16 mouse cellular contexts compared by ENCODE assay signal in genomic region chr4:120267136-120267535, GRCm38 (mm10). TPM values are rescaled to one million over a fixed set of nuclear protein-coding genes. Genes with fewer than 3 reads are reported as not detected.
A peak's percentile ranks its signal among the peaks of the same experiment; 100 is the strongest.
DNase-seq lines count a peak whose midpoint lies in the region; ATAC-seq lines count a peak whose summit lies in the region.
"Had no signal": no experiment of that assay in that cellular context is flagged by ENCODE, and none has a peak within 500 bp of the region (broad histone marks: within the 10 kb centered on the region; RNA-seq: fewer than 3 reads in every experiment).

No protein-coding gene starts in this region.

- no peaks in the 10 kb centered on the region for H3K9me3 ChIP-seq in heart, embryonic 12.5 days (replicated peaks)
- no peaks in the 10 kb centered on the region for H3K9me3 ChIP-seq in midbrain, embryonic 11.5 days (ENCODE audit: control insufficient read depth, low read length)
- H3K9me3 ChIP-seq in midbrain, embryonic 15.5 days = no peaks in the 10 kb centered on the region
- no peaks in the 10 kb centered on the region for H3K9me3 ChIP-seq in embryonic facial prominence, embryonic 15.5 days (replicated peaks)
- H3K9me3 ChIP-seq in midbrain, embryonic 13.5 days = no peaks in the 10 kb centered on the region
- H3K9me3 ChIP-seq: liver, embryonic 12.5 days had no signal

- H3K36me3 ChIP-seq in heart, embryonic 12.5 days = no peaks in the 10 kb centered on the region
- H3K36me3 ChIP-seq in midbrain, embryonic 11.5 days (ENCODE audit: control insufficient read depth, insufficient read depth, low read length) = no peaks in the 10 kb centered on the region
- no peaks in the 10 kb centered on the region for H3K36me3 ChIP-seq in midbrain, embryonic 15.5 days (replicated peaks)
- no peaks in the 10 kb centered on the region for H3K36me3 ChIP-seq in embryonic facial prominence, embryonic 15.5 days
- no peaks in the 10 kb centered on the region for H3K36me3 ChIP-seq in midbrain, embryonic 13.5 days
- H3K36me3 ChIP-seq: liver, embryonic 12.5 days had no signal

- H3K4me1 ChIP-seq in heart, embryonic 12.5 days (replicated peaks) = peaks cover 39% of the 10 kb centered on the region
- peaks cover 22% of the 10 kb centered on the region for H3K4me1 ChIP-seq in midbrain, embryonic 11.5 days (ENCODE audit: control insufficient read depth, insufficient read depth, low read length)
- peaks cover 72% of the 10 kb centered on the region for H3K4me1 ChIP-seq in midbrain, embryonic 15.5 days
- peaks cover 75% of the 10 kb centered on the region for H3K4me1 ChIP-seq in embryonic facial prominence, embryonic 15.5 days
- peaks cover 73% of the 10 kb centered on the region for H3K4me1 ChIP-seq in midbrain, embryonic 13.5 days (replicated peaks)

- H3K27ac ChIP-seq in heart, embryonic 12.5 days (ENCODE audit: poor library complexity, severe bottlenecking) = no peak overlapping the region
- no peak overlapping the region for H3K27ac ChIP-seq in midbrain, embryonic 11.5 days (ENCODE audit: low read depth, low read length)
- no peak overlapping the region for H3K27ac ChIP-seq in midbrain, embryonic 15.5 days
- H3K27ac ChIP-seq in embryonic facial prominence, embryonic 15.5 days (replicated peaks) = no peak overlapping the region
- no peak overlapping the region for H3K27ac ChIP-seq in midbrain, embryonic 13.5 days
- H3K27ac ChIP-seq: kidney, postnatal 0 days; liver, embryonic 12.5 days had no signal

- no peak for ATAC-seq in heart, embryonic 12.5 days (ENCODE audit: insufficient number of reproducible peaks, low FRiP score)
- ATAC-seq in midbrain, embryonic 11.5 days (ENCODE audit: low FRiP score) = no peak
- ATAC-seq in midbrain, embryonic 15.5 days (replicated peaks) = no peak
- ATAC-seq in embryonic facial prominence, embryonic 15.5 days (ENCODE audit: insufficient number of reproducible peaks, low FRiP score, low TSS enrichment, low read depth) = no peak
- no peak for ATAC-seq in midbrain, embryonic 13.5 days
- ATAC-seq: liver, embryonic 12.5 days had no signal

- H3K4me2 ChIP-seq in heart, embryonic 12.5 days = peak overlapping the region; percentile 93
- no peak overlapping the region for H3K4me2 ChIP-seq in midbrain, embryonic 11.5 days
- no peak overlapping the region for H3K4me2 ChIP-seq in midbrain, embryonic 15.5 days
- peak overlapping the region; percentile 74 for H3K4me2 ChIP-seq in embryonic facial prominence, embryonic 15.5 days (replicated peaks)
- 0 out of 2 replicates have a peak overlapping the region, but pooled peaks have one; percentile 55 for H3K4me2 ChIP-seq in midbrain, embryonic 13.5 days (replicated peaks)

- no peak for DNase-seq in heart, adult 8-10 months (ENCODE audit: low spot score)
- peak; percentile 92 for DNase-seq in midbrain, embryonic 11.5 days (ENCODE audit: low spot score, missing footprints)
- DNase-seq in thymus, postnatal 10 days (ENCODE audit: low spot score in 2 of 2) = no peak
- DNase-seq in layer of hippocampus, adult 18-20 months (ENCODE audit: low spot score in 2 of 2) = no peak
- DNase-seq: right cerebral cortex, postnatal 25 days; thymus, postnatal 4 days had no signal

- 36% methylated on average over 24 of the region's 24 CpGs for WGBS in heart, embryonic 12.5 days
- WGBS in midbrain, embryonic 11.5 days = 14% methylated on average over 24 of the region's 24 CpGs
- 33% methylated on average over 24 of the region's 24 CpGs for WGBS in midbrain, embryonic 15.5 days
- 32% methylated on average over 24 of the region's 24 CpGs for WGBS in embryonic facial prominence, embryonic 15.5 days
- WGBS in midbrain, embryonic 13.5 days = 24% methylated on average over 24 of the region's 24 CpGs

- peak overlapping the region; percentile 10 for H3K4me3 ChIP-seq in heart, embryonic 12.5 days
- H3K4me3 ChIP-seq in midbrain, embryonic 11.5 days (ENCODE audit: low read depth, low read length) = no peak overlapping the region
- H3K4me3 ChIP-seq in midbrain, embryonic 15.5 days = no peak overlapping the region
- 0 out of 2 replicates have a peak overlapping the region, but pooled peaks have one; percentile 45 for H3K4me3 ChIP-seq in embryonic facial prominence, embryonic 15.5 days (replicated peaks)
- H3K4me3 ChIP-seq in midbrain, embryonic 13.5 days (replicated peaks) = no peak overlapping the region

- H3K9ac ChIP-seq in heart, embryonic 12.5 days = no peak overlapping the region
- H3K9ac ChIP-seq in midbrain, embryonic 11.5 days (ENCODE audit: low read length) = no peak overlapping the region
- H3K9ac ChIP-seq in midbrain, embryonic 15.5 days = no peak overlapping the region
- no peak overlapping the region for H3K9ac ChIP-seq in embryonic facial prominence, embryonic 15.5 days
- no peak overlapping the region for H3K9ac ChIP-seq in midbrain, embryonic 13.5 days (replicated peaks)
- H3K9ac ChIP-seq: liver, embryonic 12.5 days had no signal

- H3K27me3 ChIP-seq in heart, embryonic 12.5 days (replicated peaks) = peaks cover 98% of the 10 kb centered on the region
- H3K27me3 ChIP-seq in midbrain, embryonic 11.5 days (ENCODE audit: control insufficient read depth, insufficient read depth, low read length) = peaks cover 73% of the 10 kb centered on the region
- H3K27me3 ChIP-seq in midbrain, embryonic 15.5 days (replicated peaks) = peaks cover 41% of the 10 kb centered on the region
- peaks cover 75% of the 10 kb centered on the region for H3K27me3 ChIP-seq in embryonic facial prominence, embryonic 15.5 days
- peaks cover 84% of the 10 kb centered on the region for H3K27me3 ChIP-seq in midbrain, embryonic 13.5 days

RNA-seq across cellular contexts. Expression of gene Foxo6, which starts 20.0 kb away (rescaled TPM):
- 0.06 and 0.08 TPM in 2 replicates for polyA plus RNA-seq in heart, embryonic 12.5 days (2016; fragmentation: Nextera tagmentation; extraction: Ambion mirVana)
- total RNA-seq in heart, adult 8-10 months (2022) = 1 to 10 TPM; 2.3 to 6.3 (median 3.3) TPM
- polyA plus RNA-seq in midbrain, embryonic 11.5 days (2014; fragmentation: Nextera tagmentation; extraction: Ambion mirVana) = 0.11 and 0.25 TPM in 2 replicates
- polyA plus RNA-seq in midbrain, embryonic 15.5 days (2015; fragmentation: Nextera tagmentation; extraction: Ambion mirVana) = 1.2 and 1.3 TPM in 2 replicates
- 0.95 and 1.0 TPM in 2 replicates for polyA plus RNA-seq in embryonic facial prominence, embryonic 15.5 days (2015; fragmentation: Nextera tagmentation; extraction: Ambion mirVana)
- 0.69 and 0.77 TPM in 2 replicates for polyA plus RNA-seq in midbrain, embryonic 13.5 days (2015; fragmentation: Nextera tagmentation; extraction: Ambion mirVana)
- total RNA-seq in layer of hippocampus, adult 18-20 months (2021) = 10 to 100 TPM; 40.7 to 40.9 TPM
- total RNA-seq: common myeloid progenitor, adult 5-6 weeks; hematopoietic stem cell, adult 5-6 weeks; megakaryocyte-erythroid progenitor cell, adult 5-6 weeks; neutrophil, adult 5-6 weeks had no signal
- polyA plus RNA-seq: liver, embryonic 12.5 days had no signal

Comparison
In these comparisons a context has a peak if more than half of its experiments do, and no peak if none do; other contexts are left out.
1. H3K4me2 ChIP-seq: peak in heart, embryonic 12.5 days (single experiment), embryonic facial prominence, embryonic 15.5 days (single experiment) and midbrain, embryonic 13.5 days (single experiment); none in midbrain, embryonic 11.5 days (single experiment) and midbrain, embryonic 15.5 days (single experiment).
2. H3K4me3 ChIP-seq: peak in heart, embryonic 12.5 days (single experiment) and embryonic facial prominence, embryonic 15.5 days (single experiment); none in midbrain, embryonic 11.5 days (single experiment), midbrain, embryonic 15.5 days (single experiment) and midbrain, embryonic 13.5 days (single experiment).